Mouse (Mus musculus): Measurements from ENCODE around the gene Resp18. TPM values are rescaled to one million over a fixed set of nuclear protein-coding genes. Genes with fewer than 3 reads are reported as not detected.

The Resp18 gene
- polyA plus RNA-seq, 1 experiment from 2014 or later, result 116 TPM

DNA sequence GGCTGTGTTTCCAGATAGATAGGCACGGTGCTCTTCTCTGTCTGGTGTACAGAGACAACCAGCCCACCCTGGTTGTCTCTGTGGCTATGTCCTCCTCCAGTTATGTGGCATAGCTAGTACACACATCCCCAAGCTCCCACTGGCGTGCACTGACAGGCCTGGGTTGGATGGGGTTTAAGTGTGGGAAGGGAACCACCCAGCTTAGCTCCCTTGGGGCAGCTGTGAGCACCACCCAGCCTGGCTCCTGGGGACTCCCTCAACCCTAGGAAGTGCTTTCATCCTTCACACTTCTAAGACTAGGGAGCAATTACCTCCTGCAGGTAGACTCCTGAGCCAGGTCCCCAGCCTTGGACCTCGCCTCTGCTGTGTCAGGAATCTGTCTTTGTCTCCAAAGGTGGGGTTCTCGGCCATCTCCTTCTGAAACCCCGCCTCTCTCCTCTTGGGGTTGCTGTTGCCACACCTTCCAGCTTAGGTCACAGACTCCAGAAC, 46.5 kb downstream of the Resp18 start, which contains the start of gene A630095N17Rik:
Gene A630095N17Rik (minus strand): TSS at position 439 of the 489 bp plus-strand sequence.
- Histone ChIP-seq H3K4me1 (ENCODE audit: control insufficient read depth, insufficient read depth, low read length) (no peaks in the 10 kb centered on the region), H3K27ac (replicated peaks; ENCODE audit: low read depth, low read length) (no peak within 1 kb of the TSS), H3K4me2 (ENCODE audit: low read length) (no peak within 1 kb of the TSS), H3K9me3 (ENCODE audit: control insufficient read depth, low read length) (no peaks in the 10 kb centered on the region), H3K36me3 (ENCODE audit: control insufficient read depth, insufficient read depth, low read length) (no peaks in the 10 kb centered on the region), H3K27me3 (ENCODE audit: control insufficient read depth, insufficient read depth, low read length) (no peaks in the 10 kb centered on the region), H3K4me3 (replicated peaks; ENCODE audit: low read depth, low read length) (no peak within 1 kb of the TSS), H3K9ac (replicated peaks; ENCODE audit: low read length) (no peak within 1 kb of the TSS)
- no peak for ATAC-seq (ENCODE audit: low FRiP score, low TSS enrichment)
- no peak for DNase-seq
- 83% methylated on average over 5 of the region's 5 CpGs for WGBS

- DNase-seq, result no peak
- Histone ChIP-seq H3K9me3 (ENCODE audit: control insufficient read depth, low read length) (no peaks in the 10 kb centered on the region), H3K4me2 (ENCODE audit: low read length) (no peak overlapping the region), H3K36me3 (ENCODE audit: control insufficient read depth, insufficient read depth, low read length) (no peaks in the 10 kb centered on the region), H3K27me3 (ENCODE audit: control insufficient read depth, insufficient read depth, low read length) (no peaks in the 10 kb centered on the region), H3K27ac (replicated peaks; ENCODE audit: low read depth, low read length) (no peak overlapping the region), H3K9ac (replicated peaks; ENCODE audit: low read length) (no peak overlapping the region), H3K4me3 (replicated peaks; ENCODE audit: low read depth, low read length) (no peak overlapping the region), H3K4me1 (ENCODE audit: control insufficient read depth, insufficient read depth, low read length) (no peaks in the 10 kb centered on the region)
- ATAC-seq (ENCODE audit: low FRiP score, low TSS enrichment), result no peak
- WGBS, result 78% methylated on average over 4 of the region's 4 CpGs
These were observed 47.0 kb downstream of the Resp18 start for GRCm38 (mm10) chr1:75231224-75231623.

GRCm38 (mm10) chr1:75230335-75230994, 47.8 kb downstream of the Resp18 start:
- no peak overlapping the region for H3K27ac ChIP-seq (replicated peaks; ENCODE audit: low read depth, low read length)
- no peaks in the 10 kb centered on the region for H3K36me3 ChIP-seq (ENCODE audit: control insufficient read depth, insufficient read depth, low read length)
- H3K9ac ChIP-seq (replicated peaks; ENCODE audit: low read length), result no peak overlapping the region
- ATAC-seq (ENCODE audit: low FRiP score, low TSS enrichment) (no peak), DNase-seq (no peak)
- H3K4me1 ChIP-seq (ENCODE audit: control insufficient read depth, insufficient read depth, low read length), result no peaks in the 10 kb centered on the region
- H3K4me3 ChIP-seq (replicated peaks; ENCODE audit: low read depth, low read length), result no peak overlapping the region
- H3K27me3 ChIP-seq (ENCODE audit: control insufficient read depth, insufficient read depth, low read length), result no peaks in the 10 kb centered on the region
- 75% methylated on average over 7 of the region's 7 CpGs for WGBS
- H3K9me3 ChIP-seq (ENCODE audit: control insufficient read depth, low read length), result no peaks in the 10 kb centered on the region
- H3K4me2 ChIP-seq (ENCODE audit: low read length), result no peak overlapping the region

DNA sequence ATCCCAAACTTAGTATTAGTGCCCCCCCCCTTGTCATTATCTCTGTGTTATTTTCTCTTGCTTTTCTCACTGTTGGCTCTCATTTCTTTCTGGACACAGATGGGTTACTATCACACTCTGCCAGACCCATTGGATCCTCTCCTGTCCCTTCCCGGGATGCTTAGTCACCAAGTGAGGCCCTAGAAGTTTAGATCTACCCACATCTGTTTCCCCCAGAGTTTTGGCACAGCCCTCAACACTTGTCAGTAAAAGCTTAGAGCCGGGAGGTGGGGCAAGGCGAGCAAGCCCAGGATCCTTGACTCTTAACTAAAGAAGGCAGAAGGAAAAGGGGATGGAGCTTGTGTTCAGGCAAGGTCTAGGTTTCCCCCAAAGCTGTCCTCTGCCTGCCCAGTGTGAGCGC, 49.1 kb downstream of the Resp18 start:
- H3K9me3 ChIP-seq (ENCODE audit: control insufficient read depth, low read length), result no peaks in the 10 kb centered on the region
- 70% methylated on average over 4 of the region's 4 CpGs for WGBS
- ATAC-seq (ENCODE audit: low FRiP score, low TSS enrichment) (no peak), DNase-seq (no peak)
- no peak overlapping the region for H3K4me2 ChIP-seq (ENCODE audit: low read length)
- H3K4me1 ChIP-seq (ENCODE audit: control insufficient read depth, insufficient read depth, low read length), result no peaks in the 10 kb centered on the region
- H3K9ac ChIP-seq (replicated peaks; ENCODE audit: low read length), result no peak overlapping the region
- H3K4me3 ChIP-seq (replicated peaks; ENCODE audit: low read depth, low read length), result no peak overlapping the region
- H3K27ac ChIP-seq (replicated peaks; ENCODE audit: low read depth, low read length), result no peak overlapping the region
- no peaks in the 10 kb centered on the region for H3K27me3 ChIP-seq (ENCODE audit: control insufficient read depth, insufficient read depth, low read length)
- no peaks in the 10 kb centered on the region for H3K36me3 ChIP-seq (ENCODE audit: control insufficient read depth, insufficient read depth, low read length)

- Histone ChIP-seq H3K27ac (replicated peaks; ENCODE audit: low read depth, low read length) (no peak overlapping the region), H3K9ac (replicated peaks; ENCODE audit: low read length) (no peak overlapping the region), H3K9me3 (ENCODE audit: control insufficient read depth, low read length) (no peaks in the 10 kb centered on the region), H3K27me3 (ENCODE audit: control insufficient read depth, insufficient read depth, low read length) (no peaks in the 10 kb centered on the region), H3K36me3 (ENCODE audit: control insufficient read depth, insufficient read depth, low read length) (no peaks in the 10 kb centered on the region), H3K4me2 (ENCODE audit: low read length) (no peak overlapping the region), H3K4me3 (replicated peaks; ENCODE audit: low read depth, low read length) (no peak overlapping the region), H3K4me1 (ENCODE audit: control insufficient read depth, insufficient read depth, low read length) (no peaks in the 10 kb centered on the region)
- DNase-seq (no peak), ATAC-seq (ENCODE audit: low FRiP score, low TSS enrichment) (no peak)
- 74% methylated on average over 1 of the region's 1 CpGs for WGBS
These were observed 50.6 kb downstream of the Resp18 start for GRCm38 (mm10) chr1:75227653-75228052.

- Histone ChIP-seq H3K4me1 (ENCODE audit: control insufficient read depth, insufficient read depth, low read length) (no peaks in the 10 kb centered on the region), H3K36me3 (ENCODE audit: control insufficient read depth, insufficient read depth, low read length) (no peaks in the 10 kb centered on the region), H3K27me3 (ENCODE audit: control insufficient read depth, insufficient read depth, low read length) (peaks cover 7% of the 10 kb centered on the region; the same call in 1 of the 2 replicates), H3K27ac (replicated peaks; ENCODE audit: low read depth, low read length) (no peak overlapping the region), H3K4me2 (ENCODE audit: low read length) (no peak overlapping the region), H3K4me3 (replicated peaks; ENCODE audit: low read depth, low read length) (no peak overlapping the region), H3K9me3 (ENCODE audit: control insufficient read depth, low read length) (no peaks in the 10 kb centered on the region), H3K9ac (replicated peaks; ENCODE audit: low read length) (no peak overlapping the region)
- DNase-seq (no peak), ATAC-seq (ENCODE audit: low FRiP score, low TSS enrichment) (no peak)
- 69% methylated on average over 2 of the region's 2 CpGs for WGBS
These were observed 52.1 kb downstream of the Resp18 start for GRCm38 (mm10) chr1:75226138-75226537.

DNA sequence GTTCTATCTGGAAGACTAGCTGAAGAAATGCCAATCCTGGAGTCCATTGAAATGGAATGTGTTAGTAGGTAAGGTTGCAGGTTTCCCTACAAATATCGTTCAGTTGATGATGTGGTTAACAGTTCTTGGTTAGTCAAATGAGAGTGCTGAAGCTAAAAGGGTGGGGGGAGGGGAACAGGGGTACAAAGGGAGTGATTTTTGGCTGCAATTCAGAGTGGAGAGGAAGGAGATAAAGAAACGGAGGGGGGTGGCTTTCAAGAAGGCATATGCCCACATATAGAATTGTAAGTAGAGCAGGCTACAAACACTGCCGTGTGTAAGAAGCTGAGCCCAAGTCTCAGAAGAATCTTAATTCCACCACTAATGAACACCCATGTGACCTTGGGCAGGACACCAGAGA, 52.7 kb downstream of the Resp18 start:
- no peak overlapping the region for H3K9ac ChIP-seq (replicated peaks; ENCODE audit: low read length)
- H3K27me3 ChIP-seq (ENCODE audit: control insufficient read depth, insufficient read depth, low read length), result peaks cover 13% of the 10 kb centered on the region
- H3K4me1 ChIP-seq (ENCODE audit: control insufficient read depth, insufficient read depth, low read length), result no peaks in the 10 kb centered on the region
- DNase-seq (no peak), ATAC-seq (ENCODE audit: low FRiP score, low TSS enrichment) (no peak)
- H3K4me2 ChIP-seq (ENCODE audit: low read length), result no peak overlapping the region
- H3K9me3 ChIP-seq (ENCODE audit: control insufficient read depth, low read length), result no peaks in the 10 kb centered on the region
- no peaks in the 10 kb centered on the region for H3K36me3 ChIP-seq (ENCODE audit: control insufficient read depth, insufficient read depth, low read length)
- WGBS, result 72% methylated on average over 3 of the region's 3 CpGs
- H3K27ac ChIP-seq (replicated peaks; ENCODE audit: low read depth, low read length), result no peak overlapping the region
- H3K4me3 ChIP-seq (replicated peaks; ENCODE audit: low read depth, low read length), result no peak overlapping the region

DNA sequence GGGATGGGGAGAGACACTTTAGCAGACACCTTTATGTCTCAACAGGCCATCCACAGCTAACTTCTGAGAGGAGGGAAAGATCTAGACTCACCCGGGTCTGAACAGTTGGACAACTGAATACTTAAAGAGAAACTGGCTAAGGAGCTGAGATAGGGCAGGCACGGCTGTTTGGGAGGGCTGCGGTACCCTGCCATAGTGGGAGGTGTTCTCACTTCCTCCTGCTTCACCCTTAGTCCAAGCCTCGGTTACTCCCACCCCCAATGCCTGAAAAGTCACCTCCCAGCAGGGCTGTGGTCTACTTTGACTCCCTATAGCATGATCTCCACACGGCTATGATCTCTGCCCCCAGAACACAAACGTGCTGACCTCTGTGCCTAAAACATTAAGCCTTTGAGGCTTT, 54.7 kb downstream of the Resp18 start:
- ATAC-seq (ENCODE audit: low FRiP score, low TSS enrichment) (no peak), DNase-seq (no peak)
- H3K4me2 ChIP-seq (ENCODE audit: low read length), result no peak overlapping the region
- no peak overlapping the region for H3K27ac ChIP-seq (replicated peaks; ENCODE audit: low read depth, low read length)
- no peaks in the 10 kb centered on the region for H3K36me3 ChIP-seq (ENCODE audit: control insufficient read depth, insufficient read depth, low read length)
- no peaks in the 10 kb centered on the region for H3K9me3 ChIP-seq (ENCODE audit: control insufficient read depth, low read length)
- WGBS, result 78% methylated on average over 6 of the region's 6 CpGs
- peaks cover 13% of the 10 kb centered on the region for H3K4me1 ChIP-seq (ENCODE audit: control insufficient read depth, insufficient read depth, low read length)
- H3K27me3 ChIP-seq (ENCODE audit: control insufficient read depth, insufficient read depth, low read length), result peaks cover 27% of the 10 kb centered on the region
- no peak overlapping the region for H3K9ac ChIP-seq (replicated peaks; ENCODE audit: low read length)
- H3K4me3 ChIP-seq (replicated peaks; ENCODE audit: low read depth, low read length), result no peak overlapping the region

GRCm38 (mm10) chr1:75222926-75223325, 55.3 kb downstream of the Resp18 start:
- H3K27me3 ChIP-seq (ENCODE audit: control insufficient read depth, insufficient read depth, low read length), result peaks cover 33% of the 10 kb centered on the region
- H3K4me2 ChIP-seq (ENCODE audit: low read length), result no peak overlapping the region
- DNase-seq (no peak), ATAC-seq (ENCODE audit: low FRiP score, low TSS enrichment) (no peak)
- H3K27ac ChIP-seq (replicated peaks; ENCODE audit: low read depth, low read length), result no peak overlapping the region
- H3K36me3 ChIP-seq (ENCODE audit: control insufficient read depth, insufficient read depth, low read length), result no peaks in the 10 kb centered on the region
- H3K4me3 ChIP-seq (replicated peaks; ENCODE audit: low read depth, low read length), result no peak overlapping the region
- no peak overlapping the region for H3K9ac ChIP-seq (replicated peaks; ENCODE audit: low read length)
- WGBS, result 85% methylated on average over 6 of the region's 6 CpGs
- no peaks in the 10 kb centered on the region for H3K9me3 ChIP-seq (ENCODE audit: control insufficient read depth, low read length)
- H3K4me1 ChIP-seq (ENCODE audit: control insufficient read depth, insufficient read depth, low read length), result peaks cover 17% of the 10 kb centered on the region
